Mouse (Mus musculus): ENCODE data around the gene Fam98a. TPM values are rescaled to one million over a fixed set of nuclear protein-coding genes. Genes with fewer than 3 reads are reported as not detected.

Gene Fam98a
- total and polyA plus RNA-seq, 3 experiments: 13.1 to 35.4 (median 20.7) TPM

DNA sequence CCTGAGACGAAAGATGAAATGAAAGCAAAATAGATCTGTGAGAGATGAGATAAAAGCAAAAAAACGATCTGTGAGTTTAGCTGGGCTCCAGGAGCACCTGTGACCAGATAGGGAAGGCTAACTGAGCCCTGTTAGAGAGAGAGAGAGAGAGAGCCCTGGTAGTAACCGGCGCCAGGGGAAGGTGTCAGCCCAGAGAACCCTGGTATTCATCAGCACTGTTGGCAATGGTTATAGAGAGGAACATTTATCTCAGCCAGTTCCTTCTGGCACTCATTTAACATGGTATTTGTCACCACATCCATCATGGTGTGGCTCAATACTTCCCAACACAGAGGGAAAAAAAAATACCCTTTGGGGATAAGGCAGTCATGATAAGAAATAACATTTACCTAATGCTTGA, 35.2 kb downstream of the Fam98a start:
- Histone ChIP-seq H3K9me3 (replicated peaks) (no peaks in the 10 kb centered on the region), H3K4me1 (ENCODE audit: insufficient read depth, low read depth, low read length) (no peaks in the 10 kb centered on the region), H3K4me3 (ENCODE audit: low read depth, low read length) (no peak overlapping the region), H3K36me3 (replicated peaks) (no peaks in the 10 kb centered on the region), H3K27me3 (ENCODE audit: insufficient read depth, low read length) (no peaks in the 10 kb centered on the region)
- no peak for TF ChIP-seq POLR2AphosphoS5 (IDR thresholded peaks at IDR 0.05; ENCODE audit: insufficient replicate concordance, low read depth, low read length)
- no peak for DNase-seq (ENCODE audit: low spot score)
- no peak for ATAC-seq (ENCODE audit: extremely low read depth, insufficient number of reproducible peaks, low FRiP score, poor library complexity, severe bottlenecking)

DNA sequence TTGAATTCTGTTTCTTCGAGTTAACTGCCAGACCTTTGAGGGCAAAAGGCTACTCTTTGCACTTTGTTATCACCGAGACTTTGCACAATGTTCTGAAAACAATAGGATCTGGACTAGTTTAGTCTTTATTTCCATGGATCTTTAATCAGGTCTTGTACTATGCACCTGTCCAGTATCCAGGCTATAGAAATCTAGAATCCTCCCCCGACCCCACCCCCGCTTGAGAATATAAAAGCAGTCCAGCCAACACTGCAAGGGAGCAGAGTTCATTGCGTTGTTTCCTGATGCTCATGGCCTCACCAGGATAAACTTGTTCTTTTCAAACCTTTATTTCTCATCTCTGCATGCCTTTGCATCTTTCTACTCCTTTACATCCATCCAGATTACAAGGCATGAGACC, 42.5 kb downstream of the Fam98a start:
- no peak for ATAC-seq (ENCODE audit: extremely low read depth, insufficient number of reproducible peaks, low FRiP score, poor library complexity, severe bottlenecking)

DNA sequence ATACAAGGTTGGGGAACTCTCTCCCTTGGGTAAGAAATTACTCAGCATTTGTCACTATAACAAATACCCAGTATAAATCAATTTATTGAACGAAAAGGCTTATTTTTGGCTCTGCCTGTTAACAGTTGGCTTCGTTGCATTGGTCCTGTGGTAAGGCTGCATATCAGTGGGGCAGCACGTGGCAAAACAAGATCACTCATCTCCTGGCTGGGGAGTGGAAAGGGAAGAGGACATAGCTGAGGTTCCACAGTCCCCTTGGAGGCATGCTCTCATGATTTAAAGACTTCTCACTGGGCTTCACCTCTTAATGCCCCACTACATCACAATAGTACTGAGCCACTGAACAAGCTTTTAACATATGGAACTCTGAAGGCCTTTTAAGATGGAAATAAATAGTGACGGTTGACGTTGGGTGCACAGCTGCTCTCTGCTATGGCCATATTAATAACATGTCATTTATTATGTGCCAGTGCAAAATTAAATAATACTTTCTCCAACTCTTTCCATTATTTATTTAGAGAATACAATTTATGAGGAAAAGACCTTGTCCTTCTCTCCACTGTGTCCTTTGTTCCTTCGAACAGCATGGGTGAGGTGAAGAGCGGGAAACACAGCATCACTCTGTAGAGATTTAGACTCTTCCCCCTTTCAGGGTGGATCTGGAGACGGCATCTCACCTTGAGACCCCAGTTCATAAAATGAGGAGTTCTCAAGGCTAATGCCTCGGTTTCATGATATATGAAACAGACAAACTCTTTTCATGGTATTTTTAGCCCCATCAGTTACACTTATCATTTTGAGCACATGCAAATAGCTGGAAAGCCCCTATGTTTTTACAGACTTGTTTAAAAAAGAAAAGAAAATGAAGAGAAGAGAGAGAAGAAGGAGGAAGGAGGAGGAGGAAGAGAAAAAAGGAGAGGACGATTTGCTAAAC, 44.8 kb downstream of the Fam98a start:
- TF ChIP-seq TAL1 (conservative IDR thresholded peaks at IDR 0.05; ENCODE audit: low read depth, low read length): no peak
- TF ChIP-seq CTCF (IDR thresholded peaks at IDR 0.05; ENCODE audit: low read depth, low read length): no peak
- TF ChIP-seq POLR2AphosphoS5 (IDR thresholded peaks at IDR 0.05; ENCODE audit: insufficient replicate concordance, low read depth, low read length): no peak
- TF ChIP-seq GATA2 (IDR thresholded peaks at IDR 0.05; ENCODE audit: borderline replicate concordance, low read depth, low read length): no peak
- no peak for TF ChIP-seq GATA1 (IDR thresholded peaks at IDR 0.05; ENCODE audit: borderline replicate concordance, low read length)
- Histone ChIP-seq H3K9me3 (replicated peaks) (no peaks in the 10 kb centered on the region), H3K4me3 (ENCODE audit: low read depth, low read length) (no peak overlapping the region), H3K4me1 (ENCODE audit: insufficient read depth, low read depth, low read length) (no peaks in the 10 kb centered on the region), H3K36me3 (replicated peaks) (no peaks in the 10 kb centered on the region), H3K27me3 (ENCODE audit: insufficient read depth, low read length) (no peaks in the 10 kb centered on the region)
- no peak for ATAC-seq (ENCODE audit: extremely low read depth, insufficient number of reproducible peaks, low FRiP score, poor library complexity, severe bottlenecking)
- DNase-seq (ENCODE audit: low spot score): no peak

More for the DNA sequence above, 42.5 kb downstream of the Fam98a start:
- Histone ChIP-seq H3K36me3 (replicated peaks) (no peaks in the 10 kb centered on the region), H3K4me3 (ENCODE audit: low read depth, low read length) (no peak overlapping the region), H3K27me3 (ENCODE audit: insufficient read depth, low read length) (no peaks in the 10 kb centered on the region), H3K4me1 (ENCODE audit: insufficient read depth, low read depth, low read length) (no peaks in the 10 kb centered on the region), H3K9me3 (replicated peaks) (no peaks in the 10 kb centered on the region)
- no peak for DNase-seq (ENCODE audit: low spot score)
- TF ChIP-seq GATA1 (IDR thresholded peaks at IDR 0.05; ENCODE audit: borderline replicate concordance, low read length) (no peak), POLR2AphosphoS5 (IDR thresholded peaks at IDR 0.05; ENCODE audit: insufficient replicate concordance, low read depth, low read length) (no peak), GATA2 (IDR thresholded peaks at IDR 0.05; ENCODE audit: borderline replicate concordance, low read depth, low read length) (no peak), TAL1 (conservative IDR thresholded peaks at IDR 0.05; ENCODE audit: low read depth, low read length) (no peak), CTCF (IDR thresholded peaks at IDR 0.05; ENCODE audit: low read depth, low read length) (no peak)

DNA sequence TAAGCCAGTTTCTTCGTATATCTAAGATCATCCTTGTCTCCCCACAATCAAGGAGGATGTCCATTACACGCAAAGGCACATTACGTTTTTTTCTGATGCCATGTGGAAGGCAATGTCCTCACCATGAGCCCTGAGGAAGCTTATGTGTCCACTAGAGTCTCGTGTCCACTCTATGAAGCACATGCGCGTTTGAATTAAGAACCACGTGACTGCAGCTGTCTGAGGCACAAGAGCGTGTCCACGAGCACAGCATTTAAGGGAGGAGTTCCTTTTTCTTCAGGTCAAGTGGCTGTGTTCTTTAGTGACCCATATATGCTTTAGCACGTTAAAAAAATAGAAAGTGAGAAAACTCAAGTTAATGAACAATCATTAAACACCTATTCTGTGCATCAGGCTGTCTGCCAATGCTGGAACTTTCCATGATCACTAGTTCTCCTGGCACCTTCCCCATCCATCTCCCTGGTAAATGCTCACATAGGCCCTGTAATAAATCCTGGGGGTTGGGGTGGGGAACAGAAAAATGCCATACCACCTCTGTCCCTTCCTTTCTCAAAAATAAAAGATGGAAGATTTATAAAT, 45.6 kb downstream of the Fam98a start:
- Histone ChIP-seq H3K27me3 (ENCODE audit: insufficient read depth, low read length) (no peaks in the 10 kb centered on the region), H3K4me1 (ENCODE audit: insufficient read depth, low read depth, low read length) (no peaks in the 10 kb centered on the region), H3K36me3 (replicated peaks) (no peaks in the 10 kb centered on the region), H3K4me3 (ENCODE audit: low read depth, low read length) (no peak overlapping the region), H3K9me3 (replicated peaks) (no peaks in the 10 kb centered on the region)
- TF ChIP-seq TAL1 (conservative IDR thresholded peaks at IDR 0.05; ENCODE audit: low read depth, low read length) (no peak), GATA2 (IDR thresholded peaks at IDR 0.05; ENCODE audit: borderline replicate concordance, low read depth, low read length) (no peak), GATA1 (IDR thresholded peaks at IDR 0.05; ENCODE audit: borderline replicate concordance, low read length) (no peak), POLR2AphosphoS5 (IDR thresholded peaks at IDR 0.05; ENCODE audit: insufficient replicate concordance, low read depth, low read length) (no peak), CTCF (IDR thresholded peaks at IDR 0.05; ENCODE audit: low read depth, low read length) (no peak)
- DNase-seq (ENCODE audit: low spot score) (no peak), ATAC-seq (ENCODE audit: extremely low read depth, insufficient number of reproducible peaks, low FRiP score, poor library complexity, severe bottlenecking) (no peak)

DNA sequence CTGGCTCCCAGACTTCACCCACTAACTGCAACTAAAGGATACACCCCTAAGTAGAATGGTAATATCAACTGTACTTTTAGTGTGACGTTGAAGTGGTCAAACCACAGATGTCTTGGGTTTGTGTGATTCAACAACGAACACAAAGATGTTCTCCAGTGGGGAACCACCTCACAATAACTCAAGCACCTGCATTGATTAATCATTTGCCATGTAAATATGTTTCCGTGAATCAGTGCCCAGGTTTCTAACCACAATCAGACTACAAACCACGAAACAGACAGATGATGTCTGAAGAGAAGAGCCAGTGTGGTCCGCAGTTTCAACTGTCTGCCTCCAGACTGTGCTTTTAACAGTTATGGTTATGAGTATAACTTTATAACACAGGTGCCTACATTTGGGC, 46.7 kb downstream of the Fam98a start:
- DNase-seq (ENCODE audit: low spot score): no peak
- H3K36me3 ChIP-seq (replicated peaks): no peaks in the 10 kb centered on the region
- no peak for ATAC-seq (ENCODE audit: extremely low read depth, insufficient number of reproducible peaks, low FRiP score, poor library complexity, severe bottlenecking)
- H3K4me1 ChIP-seq (ENCODE audit: insufficient read depth, low read depth, low read length): no peaks in the 10 kb centered on the region
- TF ChIP-seq GATA2 (IDR thresholded peaks at IDR 0.05; ENCODE audit: borderline replicate concordance, low read depth, low read length) (no peak), GATA1 (IDR thresholded peaks at IDR 0.05; ENCODE audit: borderline replicate concordance, low read length) (no peak), TAL1 (conservative IDR thresholded peaks at IDR 0.05; ENCODE audit: low read depth, low read length) (no peak)
- no peaks in the 10 kb centered on the region for H3K9me3 ChIP-seq (replicated peaks)
- no peak overlapping the region for H3K4me3 ChIP-seq (ENCODE audit: low read depth, low read length)
- no peaks in the 10 kb centered on the region for H3K27me3 ChIP-seq (ENCODE audit: insufficient read depth, low read length)

DNA sequence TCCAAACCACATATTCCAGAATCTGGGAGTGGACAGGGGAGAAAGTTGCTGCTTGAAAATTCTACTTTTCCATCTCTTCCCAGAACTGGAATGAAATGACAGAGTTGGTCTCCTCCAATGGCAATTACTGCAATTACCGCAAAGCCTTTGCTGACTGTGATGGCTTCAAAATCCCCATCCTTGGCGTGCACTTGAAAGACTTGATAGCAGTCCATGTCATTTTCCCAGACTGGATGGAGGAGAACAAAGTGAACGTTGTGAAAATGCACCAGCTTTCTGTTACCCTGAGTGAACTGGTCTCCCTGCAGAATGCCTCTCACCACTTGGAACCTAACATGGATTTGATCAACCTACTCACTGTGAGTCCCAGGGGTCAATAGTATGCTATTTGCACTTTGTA, 48.7 kb downstream of the Fam98a start:
- no peak overlapping the region for H3K4me3 ChIP-seq (ENCODE audit: low read depth, low read length)
- ATAC-seq (ENCODE audit: extremely low read depth, insufficient number of reproducible peaks, low FRiP score, poor library complexity, severe bottlenecking) (no peak), DNase-seq (ENCODE audit: low spot score) (no peak)
- H3K9me3 ChIP-seq (replicated peaks): no peaks in the 10 kb centered on the region
- no peaks in the 10 kb centered on the region for H3K27me3 ChIP-seq (ENCODE audit: insufficient read depth, low read length)
- TF ChIP-seq GATA1 (IDR thresholded peaks at IDR 0.05; ENCODE audit: borderline replicate concordance, low read length) (no peak), GATA2 (IDR thresholded peaks at IDR 0.05; ENCODE audit: borderline replicate concordance, low read depth, low read length) (no peak)
- H3K36me3 ChIP-seq (replicated peaks): no peaks in the 10 kb centered on the region
- H3K4me1 ChIP-seq (ENCODE audit: insufficient read depth, low read depth, low read length): no peaks in the 10 kb centered on the region
